Mouse (Mus musculus): ENCODE results near the gene Pxylp1.
"Not testable (repeated sequence)": the region's sequence is repeated elsewhere in the genome, so short reads cannot be mapped to it uniquely, and the experiment has no call there.

The Pxylp1 gene

DNA sequence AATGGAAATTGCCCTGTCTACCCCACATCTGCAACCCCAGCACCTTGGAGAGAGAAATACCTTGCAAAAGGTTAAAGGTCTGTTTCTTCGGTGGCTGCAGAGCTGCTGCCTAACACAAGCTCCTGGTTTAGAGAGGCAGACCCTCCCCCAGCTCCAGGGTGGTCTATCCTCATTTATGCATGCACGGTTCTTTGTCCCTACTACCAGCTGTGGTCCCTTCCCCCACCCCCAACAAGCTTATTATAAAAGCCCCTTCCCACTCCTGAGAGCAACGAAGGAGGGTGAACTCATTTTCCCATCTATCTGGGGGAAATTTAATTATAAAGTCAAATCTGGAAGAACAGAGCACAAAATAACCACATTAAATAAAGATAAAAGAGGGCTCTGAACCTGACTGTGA, at the start of gene Pxylp1:
TSS of gene Pxylp1 (minus strand) at position 124 of the 400 bp plus-strand sequence.
- no peak for DNase-seq (ENCODE audit: low read depth, low spot score)

DNA sequence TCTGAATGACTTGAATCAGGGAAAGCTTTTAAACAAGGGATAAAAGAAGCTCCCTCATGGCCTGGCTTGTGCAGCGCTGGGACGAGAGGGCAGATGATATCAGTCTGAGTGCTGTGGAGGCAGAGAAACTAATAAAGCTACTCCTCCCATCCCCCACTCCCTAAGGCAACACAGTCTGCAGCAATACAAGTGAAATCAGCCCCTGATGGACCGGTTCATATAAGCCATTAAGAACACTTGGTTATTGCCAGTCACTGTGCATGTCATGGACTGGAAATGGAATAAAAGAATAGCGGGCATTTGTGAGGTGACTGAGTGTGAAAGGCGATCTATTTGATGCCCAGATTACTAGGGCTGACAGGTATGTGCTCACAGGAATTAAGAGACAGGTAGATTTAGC, 46.4 kb upstream of the Pxylp1 start:
- no peak for DNase-seq (ENCODE audit: low read depth, low spot score)

DNA sequence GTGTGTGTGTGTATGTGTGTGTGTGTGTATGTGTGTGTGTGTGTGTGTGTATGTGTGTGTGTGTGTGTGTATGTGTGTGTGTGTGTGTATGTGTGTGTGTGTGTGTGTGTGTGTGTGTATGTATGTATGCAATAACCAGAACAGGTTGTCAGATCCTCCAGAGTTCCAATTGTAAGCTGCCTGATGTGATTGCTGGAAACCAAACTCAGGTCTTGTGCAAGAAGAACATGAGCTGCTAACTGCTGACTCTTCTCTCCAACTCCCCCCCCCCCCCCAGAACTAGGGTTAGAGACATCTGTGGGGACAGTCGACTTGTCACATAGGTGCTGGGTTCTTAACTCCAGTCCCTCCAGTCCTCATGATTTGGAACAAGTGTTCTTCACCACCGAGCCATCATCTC, 44.0 kb upstream of the Pxylp1 start:
- DNase-seq (ENCODE audit: low read depth, low spot score) = not testable (repeated sequence)

DNA sequence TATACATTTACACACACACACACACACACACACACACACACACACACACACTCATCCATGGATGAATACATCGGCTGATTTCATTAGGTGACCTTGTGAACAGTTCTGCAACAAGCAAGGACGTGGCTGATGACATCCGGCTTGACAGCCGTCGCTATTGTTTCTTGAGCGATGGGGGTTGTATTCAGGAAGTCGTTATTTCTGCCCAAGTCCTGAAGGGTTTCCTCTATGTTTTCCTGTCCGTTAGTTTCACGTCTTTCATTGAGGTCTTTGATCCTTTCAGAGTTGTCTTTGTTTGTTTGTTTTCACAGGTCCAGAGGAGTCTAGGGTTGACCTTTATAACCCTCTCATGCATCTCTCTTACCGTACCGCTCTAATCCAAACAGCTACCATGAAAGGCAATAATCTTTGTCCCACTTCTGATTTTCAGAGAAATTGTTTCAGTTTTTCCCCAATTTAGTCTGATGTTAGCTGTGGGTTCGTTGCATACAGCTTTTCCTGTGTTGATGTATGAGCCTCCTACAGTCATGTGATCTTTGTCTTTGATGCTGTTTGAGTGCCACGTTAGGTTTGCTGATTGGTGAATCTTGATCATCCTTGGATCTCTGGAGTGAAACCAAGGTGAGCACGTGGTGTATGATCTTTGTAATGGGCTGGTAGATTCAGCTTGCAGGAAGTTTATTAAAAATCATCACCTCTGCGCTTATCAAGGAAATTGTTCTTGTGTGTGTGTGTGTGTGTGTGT, 43.3 kb upstream of the Pxylp1 start:
- no peak for DNase-seq (ENCODE audit: low read depth, low spot score)

DNA sequence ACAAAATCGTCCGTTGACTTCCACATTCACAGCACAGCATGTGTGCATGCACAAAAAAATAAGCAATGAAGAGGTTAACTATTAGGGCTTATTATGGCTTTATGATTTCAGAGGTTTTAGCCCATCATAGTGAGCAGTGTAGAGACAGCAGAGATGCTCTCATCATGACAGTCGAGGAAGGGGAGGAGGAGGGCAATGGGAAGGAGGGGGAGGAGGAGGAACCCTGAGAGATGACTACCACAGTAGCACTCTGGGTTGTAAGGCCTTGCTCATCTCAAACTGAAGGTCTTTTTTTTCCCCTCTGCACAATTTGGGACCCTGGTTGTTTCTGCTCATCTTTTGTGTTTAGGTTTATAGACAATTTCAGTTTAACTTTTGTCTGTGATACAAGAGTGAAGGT, 42.3 kb upstream of the Pxylp1 start:
- DNase-seq (ENCODE audit: low read depth, low spot score) = no peak

DNA sequence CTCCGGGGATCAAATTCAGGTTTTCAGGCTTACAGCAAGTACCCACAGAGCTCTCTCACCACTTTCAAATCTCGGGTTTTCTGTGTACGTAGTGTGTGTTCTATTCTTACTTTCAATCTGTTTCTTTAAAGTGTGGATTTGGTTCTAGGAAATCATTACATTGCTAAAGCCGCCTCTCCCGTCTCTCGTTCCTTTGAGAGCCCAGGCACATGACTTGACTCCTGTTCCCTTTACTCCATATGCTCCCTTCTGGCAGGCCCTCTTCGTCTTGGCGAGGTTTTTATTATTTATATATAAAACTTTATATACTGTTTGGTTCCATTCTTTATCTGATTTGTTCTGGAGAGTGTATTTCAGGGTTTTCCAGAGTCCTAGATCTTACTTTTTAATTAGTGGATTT, 40.3 kb upstream of the Pxylp1 start:
- no peak for DNase-seq (ENCODE audit: low read depth, low spot score)

DNA sequence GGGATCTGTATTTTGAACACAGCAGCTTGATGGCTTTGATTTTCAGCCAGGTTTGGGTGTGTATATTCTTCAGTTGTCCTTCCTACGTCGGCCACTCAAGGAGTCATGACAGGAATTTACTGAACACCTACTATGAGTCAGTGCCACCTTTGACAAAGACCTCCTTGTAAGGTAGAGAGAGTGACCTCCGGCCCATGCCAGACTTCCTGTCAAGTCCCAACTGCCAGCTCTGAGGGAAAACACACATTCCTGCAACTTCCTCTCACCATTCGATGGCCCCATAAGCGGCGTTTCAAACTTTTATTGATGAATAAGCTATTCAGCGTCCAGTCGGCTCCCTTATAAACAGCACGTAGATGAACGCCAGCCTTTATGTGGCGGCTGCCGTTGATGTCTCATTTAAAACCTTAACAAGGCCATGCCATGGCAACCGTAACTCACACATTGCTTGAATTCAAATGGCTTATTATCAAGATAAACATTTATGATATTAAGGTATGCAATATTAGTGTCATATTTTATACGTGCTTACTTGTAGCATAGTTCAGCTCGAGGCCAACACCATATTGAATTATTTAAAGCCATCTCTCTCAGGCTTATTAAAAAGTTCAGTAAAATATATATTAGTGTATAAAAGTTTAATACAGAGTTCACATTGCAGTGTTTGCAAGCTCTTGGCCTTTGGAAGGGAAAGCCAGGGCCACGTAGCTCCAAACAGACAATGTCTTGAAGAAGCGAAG, 31.3 kb upstream of the Pxylp1 start:
- no peak for DNase-seq (ENCODE audit: low read depth, low spot score)

DNA sequence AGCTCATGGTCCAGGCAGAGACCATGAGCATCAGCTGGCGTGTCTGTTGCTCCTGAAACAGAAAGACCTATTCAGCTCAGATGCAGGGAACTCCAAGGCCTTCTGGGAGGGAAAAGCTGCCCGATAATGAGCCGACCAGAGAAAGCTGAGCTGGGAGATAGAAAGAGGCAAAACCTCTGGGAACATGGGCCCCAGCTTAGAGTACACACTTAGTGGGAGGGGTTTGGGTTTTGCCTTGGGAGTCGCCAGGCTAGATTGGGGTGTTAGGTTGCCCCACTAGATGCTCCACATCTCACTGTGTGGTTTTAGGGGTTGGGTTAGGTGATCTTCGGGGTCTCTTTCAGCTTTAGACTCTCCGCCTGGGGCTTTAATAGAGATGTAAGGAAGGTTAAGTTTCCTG, 30.6 kb upstream of the Pxylp1 start:
- DNase-seq (ENCODE audit: low read depth, low spot score) = no peak

DNA sequence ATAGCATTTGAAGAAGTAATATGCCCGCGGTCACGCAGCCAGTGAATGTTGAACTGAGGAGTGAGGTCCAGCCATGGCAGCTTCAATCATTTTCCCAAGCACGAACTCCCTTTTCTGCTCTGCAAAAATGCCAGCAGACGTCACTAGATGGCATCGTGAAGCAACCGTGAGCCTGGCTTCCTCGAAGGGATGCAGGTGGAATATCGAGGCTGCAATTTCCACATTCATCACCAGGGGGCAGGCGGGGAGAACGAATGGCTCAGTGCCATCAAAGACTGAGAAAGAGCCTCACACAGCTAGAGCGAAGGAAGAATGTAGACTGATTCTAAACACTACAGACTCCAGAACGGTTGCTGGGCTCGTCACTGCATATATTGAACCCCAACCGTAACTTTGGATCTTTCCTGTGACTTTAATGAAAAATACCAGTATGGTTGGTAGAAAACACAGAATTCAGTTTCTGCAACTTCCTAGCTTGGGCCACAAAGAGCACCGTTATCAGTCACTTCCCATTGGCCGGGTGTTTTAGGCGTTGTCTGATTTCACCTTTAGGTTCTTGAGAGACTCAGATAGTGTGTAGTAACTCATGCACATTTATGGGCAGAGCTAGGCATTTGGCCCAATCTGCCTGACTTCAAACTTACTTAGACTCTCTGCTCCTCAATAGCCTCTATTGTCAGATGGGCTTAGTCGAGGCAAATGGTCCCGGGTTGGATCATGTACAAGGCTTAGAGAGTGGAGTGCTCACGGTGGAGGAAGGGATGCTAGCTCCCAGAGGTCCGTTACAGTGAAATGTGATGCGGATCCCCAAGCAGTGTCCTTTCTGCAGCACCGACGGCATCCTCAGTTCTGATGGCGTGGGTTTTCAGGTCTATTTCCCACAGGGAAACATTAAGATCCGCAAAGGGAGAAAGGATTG, 24.4 kb upstream of the Pxylp1 start:
- DNase-seq (ENCODE audit: low read depth, low spot score) = peak; percentile 75

DNA sequence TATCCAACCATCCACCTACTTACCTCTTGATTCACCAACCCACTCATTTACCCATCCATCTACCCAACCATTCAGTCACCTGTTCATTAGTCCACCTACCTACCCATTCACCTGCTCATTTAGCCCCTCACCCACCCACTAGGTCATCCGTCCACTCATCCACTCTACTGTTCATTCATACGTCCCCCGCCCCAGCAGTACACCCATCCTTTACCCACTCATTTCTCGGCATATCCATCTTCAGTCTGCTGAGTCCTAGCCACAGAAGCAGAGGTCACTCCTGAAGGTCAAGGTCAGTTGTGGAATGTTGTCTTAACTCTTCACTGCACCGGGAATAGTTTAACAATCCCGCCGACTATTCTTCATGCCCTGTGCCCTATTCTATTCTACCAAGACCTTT, 23.6 kb upstream of the Pxylp1 start:
- no peak for DNase-seq (ENCODE audit: low read depth, low spot score)

DNA sequence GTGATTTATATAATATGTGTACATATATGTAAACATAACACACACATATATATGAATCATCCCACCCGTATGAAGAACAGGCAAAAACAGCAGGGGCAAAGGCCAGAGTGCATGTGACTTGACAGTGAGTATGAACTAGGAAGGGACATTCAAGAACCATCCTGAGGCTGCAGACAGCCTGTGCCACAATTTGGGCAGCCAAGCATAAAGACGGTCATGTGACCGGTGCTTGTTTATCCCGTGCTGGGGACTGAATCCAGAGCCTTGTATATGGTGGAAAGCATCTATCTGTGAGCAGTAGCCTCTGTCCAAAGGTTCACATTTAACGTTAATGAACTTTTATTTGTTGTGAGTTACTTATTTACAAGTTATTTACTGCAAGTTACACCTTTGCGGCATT, 22.4 kb upstream of the Pxylp1 start:
- no peak for DNase-seq (ENCODE audit: low read depth, low spot score)

DNA sequence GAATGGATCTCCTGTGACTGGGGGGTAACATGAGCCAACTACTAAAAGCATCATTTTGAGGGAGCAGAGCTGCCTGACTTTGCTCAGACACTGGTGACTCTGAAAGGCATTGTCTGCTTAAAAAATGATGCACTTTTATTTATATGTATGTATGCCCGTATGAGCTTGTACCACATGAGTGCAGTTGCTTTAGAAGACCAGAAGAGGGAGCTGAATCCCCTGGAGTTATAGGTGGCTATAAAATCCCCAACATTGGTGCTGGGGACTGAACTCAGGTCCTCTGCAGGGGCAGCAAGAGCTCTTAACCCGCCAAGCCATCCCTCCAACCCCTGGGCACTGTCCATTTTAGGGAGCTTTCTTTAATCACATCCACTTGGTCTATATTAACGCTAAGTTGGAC, 21.5 kb upstream of the Pxylp1 start:
- DNase-seq (ENCODE audit: low read depth, low spot score) = no peak

DNA sequence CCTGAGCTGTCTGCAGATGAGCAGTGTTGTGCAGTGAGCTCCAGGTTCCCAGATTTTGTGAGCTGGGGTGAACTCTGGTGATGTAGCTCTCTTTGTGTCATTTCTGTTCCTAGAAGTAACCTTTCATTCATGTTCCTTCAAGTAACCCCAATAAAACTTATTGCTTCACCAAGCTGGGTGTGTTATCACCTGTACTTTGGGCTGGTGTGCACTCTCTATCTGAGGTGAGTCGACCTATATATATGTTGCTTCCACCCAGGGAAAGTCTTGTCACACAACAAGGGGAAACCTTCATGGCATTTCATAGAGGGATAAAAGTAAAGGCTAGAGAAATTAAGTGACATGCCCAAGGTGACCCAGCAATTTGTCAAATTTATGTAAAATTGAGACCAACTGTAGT, 17.0 kb upstream of the Pxylp1 start:
- DNase-seq (ENCODE audit: low read depth, low spot score) = no peak

DNA sequence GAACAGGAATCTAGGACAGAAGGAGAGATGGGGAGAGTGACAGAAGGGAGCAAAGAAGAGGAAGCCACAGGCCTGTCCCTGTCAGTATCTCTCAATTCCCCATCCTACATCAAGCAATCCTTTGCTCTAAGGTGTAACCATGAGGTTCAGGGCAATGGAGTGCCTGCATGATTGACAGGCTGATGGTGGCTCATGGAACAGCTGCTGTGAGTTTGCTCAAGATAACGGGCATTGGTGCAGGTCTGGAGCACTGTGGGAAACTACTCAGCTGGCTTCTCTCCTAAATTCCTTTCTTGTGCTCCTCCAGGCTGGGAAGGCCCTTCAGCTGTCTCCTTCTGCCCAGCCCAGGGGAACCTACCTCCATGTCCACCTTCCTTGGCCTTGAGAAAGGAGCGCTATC, 16.3 kb upstream of the Pxylp1 start:
- DNase-seq (ENCODE audit: low read depth, low spot score) = no peak

DNA sequence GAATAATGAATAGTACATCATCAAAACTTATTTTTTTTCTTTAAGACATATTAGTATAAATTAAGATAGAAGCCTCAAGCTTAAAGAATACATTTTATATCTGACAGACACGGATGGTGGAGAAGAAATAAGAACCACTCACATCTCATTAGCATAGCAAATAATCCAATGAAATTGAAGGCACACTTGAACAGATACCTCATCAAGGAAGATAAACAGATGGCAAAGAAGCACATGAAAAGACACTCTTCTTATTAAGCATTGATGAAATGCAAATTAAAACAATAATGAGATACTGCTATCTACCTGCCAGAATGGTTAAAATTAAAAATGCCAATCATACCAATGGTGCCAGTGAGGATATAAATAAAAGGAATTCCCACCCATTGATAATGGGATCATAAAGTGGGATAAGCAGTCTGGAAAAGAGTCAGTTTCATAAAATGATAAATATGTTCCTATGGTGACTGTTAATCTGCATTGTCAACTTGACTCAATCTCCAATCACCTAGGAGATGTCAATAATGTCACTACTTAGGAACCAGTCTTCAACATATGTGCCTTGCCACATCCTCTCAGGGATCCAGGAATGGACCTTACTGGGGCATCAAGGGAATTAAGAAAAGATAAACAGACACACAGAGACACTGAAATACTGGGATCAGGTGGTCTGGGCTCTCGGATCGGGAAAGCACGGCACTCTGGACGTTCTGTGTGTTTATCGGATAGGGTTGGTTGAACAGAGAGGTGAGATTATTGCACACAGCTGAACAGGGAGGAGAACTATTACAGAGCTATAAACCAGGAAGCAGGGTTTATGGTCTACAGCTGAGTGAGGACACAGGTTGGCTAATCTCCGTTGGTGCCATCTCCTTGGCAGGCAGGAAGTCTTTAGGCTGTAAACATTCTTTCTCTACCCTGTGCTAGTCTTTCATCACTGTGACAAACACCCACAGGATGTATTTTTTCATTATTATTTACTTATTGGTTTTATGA, 12.2 kb upstream of the Pxylp1 start:
- no peak for DNase-seq (ENCODE audit: low read depth, low spot score)

DNA sequence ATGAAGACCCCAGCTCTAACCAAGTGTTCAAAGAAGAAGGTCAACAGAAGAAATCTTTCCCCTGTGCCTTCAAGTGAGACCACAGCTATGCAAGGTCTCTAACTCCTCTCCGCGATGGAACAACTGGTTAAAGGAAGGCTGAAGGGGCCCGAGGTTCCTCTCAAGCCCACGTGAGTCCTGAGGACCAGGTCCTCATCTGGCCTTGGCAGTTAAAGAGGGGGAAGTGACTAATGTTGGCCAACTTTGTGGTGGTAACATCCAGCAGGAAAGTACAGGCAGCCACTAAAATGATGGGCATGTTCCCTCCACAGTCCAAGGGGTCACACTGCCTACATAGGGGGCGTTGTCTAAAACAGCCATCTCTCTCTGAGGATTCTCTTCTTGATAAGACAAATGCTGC, 7.2 kb upstream of the Pxylp1 start:
- no peak for DNase-seq (ENCODE audit: low read depth, low spot score)

DNA sequence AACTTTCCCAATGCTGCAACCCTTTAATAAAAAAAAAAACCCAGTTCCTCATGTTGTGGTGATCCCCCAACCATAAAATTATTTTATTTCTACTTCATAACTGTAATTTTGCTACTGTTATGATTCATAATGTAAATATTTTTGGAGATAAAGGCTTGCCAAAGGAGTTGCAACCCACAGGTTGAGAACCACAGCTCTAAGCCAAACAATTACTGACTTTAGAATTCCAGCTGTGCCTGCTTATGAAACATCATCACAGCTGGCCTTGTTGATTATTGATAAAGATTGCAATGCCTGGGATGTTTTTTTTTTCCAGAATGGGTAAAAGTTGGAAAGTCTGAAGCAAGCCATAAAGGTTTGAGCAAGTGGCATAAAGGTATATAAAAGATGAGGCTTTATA, 6.5 kb upstream of the Pxylp1 start:
- DNase-seq (ENCODE audit: low read depth, low spot score) = no peak

DNA sequence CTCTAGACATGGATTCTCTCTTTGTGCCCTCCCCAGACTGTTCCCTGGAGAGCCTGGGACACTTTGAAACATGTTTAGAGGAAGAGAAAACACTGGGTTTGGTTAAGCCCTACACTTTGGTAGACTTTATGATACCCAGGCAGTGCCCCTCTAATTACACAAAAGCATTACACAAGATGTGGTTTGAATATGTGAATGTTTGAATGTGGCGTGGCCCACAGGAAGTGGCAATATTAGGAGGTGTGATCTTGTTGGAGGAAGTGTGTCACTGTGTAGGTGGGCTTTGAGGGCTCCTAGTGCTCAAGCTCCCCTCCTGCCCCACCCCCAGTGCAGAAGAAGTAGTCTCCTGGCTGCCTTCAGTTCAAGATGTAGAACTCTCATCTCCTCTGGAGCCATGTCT, 4.2 kb upstream of the Pxylp1 start:
- no peak for DNase-seq (ENCODE audit: low read depth, low spot score)

DNA sequence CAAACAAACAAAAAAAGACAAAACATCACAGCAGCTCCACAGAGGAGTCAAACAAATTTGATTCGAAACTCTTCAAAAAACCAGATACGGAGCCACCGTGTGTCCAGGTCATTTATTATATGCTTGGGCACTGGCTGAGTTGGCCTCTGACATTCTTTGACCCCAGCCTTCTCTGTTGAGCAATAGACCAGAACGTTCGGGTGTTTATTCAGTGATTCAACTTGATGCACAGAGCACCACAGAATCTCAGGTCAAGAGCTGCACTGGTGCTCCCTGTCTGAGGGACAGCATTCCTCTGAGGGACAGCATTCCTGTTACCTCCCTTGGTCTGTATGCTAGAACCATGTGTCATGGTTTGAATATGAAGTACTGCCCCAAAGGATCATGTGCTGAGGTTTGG, 1.1 kb upstream of the Pxylp1 start:
- DNase-seq (ENCODE audit: low read depth, low spot score) = no peak

DNA sequence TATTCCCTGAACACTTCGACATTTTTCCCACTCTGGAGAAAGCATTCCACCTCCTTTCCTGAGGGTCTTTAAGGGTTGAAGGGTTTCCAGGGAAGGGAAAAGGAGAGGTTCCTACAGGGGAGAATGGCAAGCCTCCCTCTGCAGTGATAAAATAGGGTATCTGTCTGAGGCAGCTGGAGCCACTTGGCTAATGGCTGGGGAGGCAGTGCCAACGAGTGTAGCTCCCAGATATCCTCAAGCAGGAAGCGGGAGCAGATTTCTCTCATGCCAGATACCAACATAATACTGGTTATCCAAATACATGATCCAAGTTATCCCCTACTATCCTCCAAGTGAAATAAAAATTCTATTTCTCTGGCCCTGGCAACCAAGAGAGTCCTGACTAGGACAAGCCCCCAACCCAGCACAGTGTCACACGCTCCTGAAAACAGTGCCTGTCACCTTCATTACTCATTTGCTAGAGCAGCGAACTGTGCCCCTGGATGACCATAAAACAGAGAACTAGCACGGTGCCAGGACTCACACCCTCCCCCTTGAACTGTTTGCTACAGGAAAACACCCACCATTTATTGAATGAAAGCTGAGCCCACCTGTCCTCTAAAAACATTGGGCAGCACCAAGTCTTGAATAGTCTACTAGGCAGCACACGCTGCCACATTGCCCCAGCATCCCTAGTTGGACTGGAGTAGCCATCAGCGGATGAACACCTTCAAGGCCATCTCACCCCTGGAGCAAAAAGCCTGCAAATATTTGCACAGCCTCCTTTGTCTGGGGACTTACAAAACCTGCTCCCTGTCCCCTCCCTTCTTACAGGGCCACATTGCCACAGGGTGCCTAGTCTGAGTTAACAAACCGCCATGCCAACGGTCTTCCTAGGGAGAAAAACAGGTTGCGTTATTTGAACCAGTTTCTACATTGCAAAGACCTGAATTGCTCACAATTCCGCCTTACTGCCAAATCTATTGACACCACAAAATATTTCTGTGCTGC, 833 bp downstream of the Pxylp1 start:
- DNase-seq (ENCODE audit: low read depth, low spot score) = no peak

Data from telencephalon, adult 2 months (tissue).